Mouse (Mus musculus) right cerebral cortex, postnatal 4 days (tissue): ENCODE measurements around the gene Jpt1.
"Not testable (repeated sequence)": the region's sequence is repeated elsewhere in the genome, so short reads cannot be mapped to it uniquely, and the experiment has no call there.

Source experiments
- DNase-seq: peaks from one replicate; pipeline ENCODE4 v3.0.0-alpha.2; 2022

Gene Jpt1

GRCm38 (mm10) chr11:115511121-115511520, 3.1 kb downstream of the Jpt1 start:
- DNase-seq = no peak

- no peak for DNase-seq
Observed at GRCm38 (mm10) chr11:115510507-115510888, 3.7 kb downstream of the Jpt1 start.

- no peak for DNase-seq
Observed at GRCm38 (mm10) chr11:115509773-115510506, 4.2 kb downstream of the Jpt1 start.

- no peak for DNase-seq
Observed at GRCm38 (mm10) chr11:115508061-115508460, 6.1 kb downstream of the Jpt1 start.

- no peak for DNase-seq
Observed at GRCm38 (mm10) chr11:115506586-115506985, 7.6 kb downstream of the Jpt1 start.

GRCm38 (mm10) chr11:115502636-115503035, 11.6 kb downstream of the Jpt1 start:
- DNase-seq = no peak

GRCm38 (mm10) chr11:115496559-115496958, 17.6 kb downstream of the Jpt1 start:
- not testable (repeated sequence) for DNase-seq

- DNase-seq = no peak
Observed at GRCm38 (mm10) chr11:115492387-115492786, 21.8 kb downstream of the Jpt1 start.

GRCm38 (mm10) chr11:115491356-115492083, 22.7 kb downstream of the Jpt1 start, which contains the start of gene Nt5c:
Nt5c (minus strand) TSS chr11:115491862.
- peak; percentile 77 for DNase-seq

- DNase-seq = no peak
Observed at GRCm38 (mm10) chr11:115490441-115491355, 23.5 kb downstream of the Jpt1 start.

GRCm38 (mm10) chr11:115488551-115489104, 25.6 kb downstream of the Jpt1 start:
- DNase-seq = no peak

GRCm38 (mm10) chr11:115485155-115485554, 29.0 kb downstream of the Jpt1 start:
- DNase-seq = no peak

GRCm38 (mm10) chr11:115483726-115484125, 30.5 kb downstream of the Jpt1 start:
- DNase-seq = peak; percentile 86

GRCm38 (mm10) chr11:115483278-115483677, 30.9 kb downstream of the Jpt1 start:
- DNase-seq = no peak

- DNase-seq = no peak
Observed at GRCm38 (mm10) chr11:115481553-115482259, 32.5 kb downstream of the Jpt1 start.

- no peak for DNase-seq
Observed at GRCm38 (mm10) chr11:115478296-115478938, 35.8 kb downstream of the Jpt1 start.

- DNase-seq = not testable (repeated sequence)
Observed at GRCm38 (mm10) chr11:115477388-115477787, 36.8 kb downstream of the Jpt1 start.

- DNase-seq = not testable (repeated sequence)
Observed at GRCm38 (mm10) chr11:115476630-115477029, 37.6 kb downstream of the Jpt1 start.

GRCm38 (mm10) chr11:115475758-115476237, 38.4 kb downstream of the Jpt1 start:
- no peak for DNase-seq

GRCm38 (mm10) chr11:115475025-115475757, 39.0 kb downstream of the Jpt1 start, which contains the start of gene Armc7:
Armc7 (plus strand) TSS chr11:115475667.
- DNase-seq = peak; percentile 88
